Mouse (Mus musculus) lung, postnatal 0 days (tissue): ENCODE data around the gene Hist1h2bb.

Experiments used
- CTCF ChIP-seq: IDR thresholded peaks from 2 replicates; pipeline ENCODE4 v1.5.1; 2016; ENCODE audit warnings: antibody characterized with exemption, mild to moderate bottlenecking
- EP300 ChIP-seq: IDR thresholded peaks from 2 replicates; pipeline ENCODE4 v1.6.1; 2016; ENCODE audit warnings: antibody characterized with exemption, mild to moderate bottlenecking, control low read depth

DNA sequence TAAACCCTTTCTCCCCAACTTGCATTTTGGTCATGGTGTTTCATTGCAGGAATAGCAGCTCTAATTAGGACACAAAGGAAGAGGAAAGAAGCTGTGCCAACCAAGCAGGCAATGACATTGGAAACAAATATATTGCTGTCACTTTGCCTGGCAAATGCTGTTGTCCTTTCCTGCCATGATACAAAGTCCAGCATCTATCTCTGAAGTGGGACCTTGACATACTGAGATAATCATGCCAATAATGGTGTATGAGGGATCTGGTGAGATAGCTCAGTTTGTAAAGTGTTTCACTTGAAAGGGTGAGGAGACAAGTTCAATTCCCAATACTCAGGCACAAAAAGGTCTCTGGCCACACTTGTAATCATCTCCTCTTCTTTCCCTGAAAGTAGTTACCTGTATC is 20.2 kb downstream of the Hist1h2bb start:
- no peak for TF ChIP-seq CTCF
- TF ChIP-seq EP300, result no peak
